Mouse (Mus musculus): ENCODE data around the gene Zic4. TPM values are rescaled to one million over a fixed set of nuclear protein-coding genes. Genes with fewer than 3 reads are reported as not detected.

Zic4 gene
- 0.77 and 0.89 TPM in 2 replicates for polyA plus RNA-seq (2015; fragmentation: Nextera tagmentation; extraction: Ambion mirVana)

- no peaks in the 10 kb centered on the region for H3K36me3 ChIP-seq
- no peak within 1 kb of the TSS for H3K27ac ChIP-seq
- under 1% methylated on average over 45 of the region's 45 CpGs for WGBS
- peaks cover 22% of the 10 kb centered on the region for H3K4me1 ChIP-seq
- H3K4me2 ChIP-seq, result peak within 1 kb of the TSS; percentile 51
- H3K4me3 ChIP-seq, result peak within 1 kb of the TSS; percentile 35
- peak within 1 kb of the TSS; percentile 51 for H3K9ac ChIP-seq
- no peaks in the 10 kb centered on the region for H3K9me3 ChIP-seq
- 0 out of 2 replicates have a peak, but pooled peaks have one; percentile 38 for ATAC-seq (ENCODE audit: insufficient number of reproducible peaks, insufficient read depth, low FRiP score, low TSS enrichment, low read depth)
- H3K27me3 ChIP-seq, result peaks cover 92% of the 10 kb centered on the region
Measured at GRCm38 (mm10) chr9:91361856-91362601, at the start of gene Zic4. Gene Zic4 (plus strand): TSS chr9:91362413.

GRCm38 (mm10) chr9:91347591-91347990, 14.6 kb upstream of the Zic4 start:
- H3K4me1 ChIP-seq, result no peaks in the 10 kb centered on the region
- 65% methylated on average over 2 of the region's 2 CpGs for WGBS
- no peaks in the 10 kb centered on the region for H3K36me3 ChIP-seq
- H3K27me3 ChIP-seq, result peaks cover 49% of the 10 kb centered on the region
- no peak overlapping the region for H3K27ac ChIP-seq
- no peak overlapping the region for H3K4me2 ChIP-seq
- no peak for ATAC-seq (ENCODE audit: insufficient number of reproducible peaks, insufficient read depth, low FRiP score, low TSS enrichment, low read depth)
- no peak overlapping the region for H3K4me3 ChIP-seq
- no peak overlapping the region for H3K9ac ChIP-seq
- no peaks in the 10 kb centered on the region for H3K9me3 ChIP-seq

GRCm38 (mm10) chr9:91348746-91349145, 13.5 kb upstream of the Zic4 start:
- ATAC-seq (ENCODE audit: insufficient number of reproducible peaks, insufficient read depth, low FRiP score, low TSS enrichment, low read depth), result no peak
- Histone ChIP-seq H3K36me3 (no peaks in the 10 kb centered on the region), H3K9me3 (no peaks in the 10 kb centered on the region), H3K27me3 (peaks cover 61% of the 10 kb centered on the region), H3K4me3 (no peak overlapping the region), H3K27ac (no peak overlapping the region), H3K9ac (no peak overlapping the region), H3K4me1 (no peaks in the 10 kb centered on the region), H3K4me2 (no peak overlapping the region)
- WGBS, result 32% methylated on average over 1 of the region's 1 CpGs

GRCm38 (mm10) chr9:91350211-91350791, 11.9 kb upstream of the Zic4 start:
- no peak for ATAC-seq (ENCODE audit: insufficient number of reproducible peaks, insufficient read depth, low FRiP score, low TSS enrichment, low read depth)
- peaks cover 73% of the 10 kb centered on the region for H3K27me3 ChIP-seq
- H3K9me3 ChIP-seq, result no peaks in the 10 kb centered on the region
- H3K27ac ChIP-seq, result no peak overlapping the region
- H3K4me1 ChIP-seq, result no peaks in the 10 kb centered on the region
- H3K4me3 ChIP-seq, result no peak overlapping the region
- H3K9ac ChIP-seq, result no peak overlapping the region
- H3K4me2 ChIP-seq, result no peak overlapping the region
- 1% methylated on average over 16 of the region's 16 CpGs for WGBS
- H3K36me3 ChIP-seq, result no peaks in the 10 kb centered on the region

- under 1% methylated on average over 14 of the region's 14 CpGs for WGBS
- Histone ChIP-seq H3K27me3 (peaks cover 79% of the 10 kb centered on the region), H3K9ac (no peak overlapping the region), H3K36me3 (no peaks in the 10 kb centered on the region), H3K27ac (no peak overlapping the region), H3K4me3 (no peak overlapping the region), H3K4me2 (no peak overlapping the region), H3K4me1 (no peaks in the 10 kb centered on the region; the same call in 1 of the 2 replicates), H3K9me3 (no peaks in the 10 kb centered on the region)
- ATAC-seq (ENCODE audit: insufficient number of reproducible peaks, insufficient read depth, low FRiP score, low TSS enrichment, low read depth), result no peak
Measured at GRCm38 (mm10) chr9:91350861-91351291, 11.3 kb upstream of the Zic4 start.

- no peak for ATAC-seq (ENCODE audit: insufficient number of reproducible peaks, insufficient read depth, low FRiP score, low TSS enrichment, low read depth)
- no peaks in the 10 kb centered on the region; the same call in 1 of the 2 replicates for H3K4me1 ChIP-seq
- 1% methylated on average over 5 of the region's 5 CpGs for WGBS
- peaks cover 79% of the 10 kb centered on the region for H3K27me3 ChIP-seq
- H3K27ac ChIP-seq, result no peak overlapping the region
- no peaks in the 10 kb centered on the region for H3K9me3 ChIP-seq
- no peak overlapping the region for H3K4me2 ChIP-seq
- H3K36me3 ChIP-seq, result no peaks in the 10 kb centered on the region
- H3K4me3 ChIP-seq, result no peak overlapping the region
- no peak overlapping the region for H3K9ac ChIP-seq
Measured at GRCm38 (mm10) chr9:91351361-91351760, 10.9 kb upstream of the Zic4 start.

- Histone ChIP-seq H3K9ac (no peak overlapping the region), H3K4me3 (no peak overlapping the region), H3K4me1 (no peaks in the 10 kb centered on the region; the same call in 1 of the 2 replicates), H3K9me3 (no peaks in the 10 kb centered on the region), H3K36me3 (no peaks in the 10 kb centered on the region), H3K27me3 (peaks cover 84% of the 10 kb centered on the region), H3K4me2 (no peak overlapping the region), H3K27ac (no peak overlapping the region)
- under 1% methylated on average over 13 of the region's 13 CpGs for WGBS
- ATAC-seq (ENCODE audit: insufficient number of reproducible peaks, insufficient read depth, low FRiP score, low TSS enrichment, low read depth), result no peak
Measured at GRCm38 (mm10) chr9:91351961-91352411, 10.2 kb upstream of the Zic4 start.

GRCm38 (mm10) chr9:91352786-91353185, 9.4 kb upstream of the Zic4 start:
- no peak overlapping the region for H3K27ac ChIP-seq
- peaks cover 87% of the 10 kb centered on the region for H3K27me3 ChIP-seq
- H3K4me2 ChIP-seq, result no peak overlapping the region
- under 1% methylated on average over 15 of the region's 15 CpGs for WGBS
- H3K4me3 ChIP-seq, result no peak overlapping the region
- H3K4me1 ChIP-seq, result no peaks in the 10 kb centered on the region; the same call in 1 of the 2 replicates
- no peaks in the 10 kb centered on the region for H3K9me3 ChIP-seq
- no peak overlapping the region for H3K9ac ChIP-seq
- ATAC-seq (ENCODE audit: insufficient number of reproducible peaks, insufficient read depth, low FRiP score, low TSS enrichment, low read depth), result no peak
- no peaks in the 10 kb centered on the region for H3K36me3 ChIP-seq

GRCm38 (mm10) chr9:91353551-91354433, 8.4 kb upstream of the Zic4 start:
- no peaks in the 10 kb centered on the region; the same call in 1 of the 2 replicates for H3K4me1 ChIP-seq
- H3K4me2 ChIP-seq, result no peak overlapping the region
- H3K4me3 ChIP-seq, result no peak overlapping the region
- 3% methylated on average over 37 of the region's 37 CpGs for WGBS
- H3K9me3 ChIP-seq, result no peaks in the 10 kb centered on the region
- no peak overlapping the region for H3K9ac ChIP-seq
- no peaks in the 10 kb centered on the region for H3K36me3 ChIP-seq
- no peak overlapping the region for H3K27ac ChIP-seq
- H3K27me3 ChIP-seq, result peaks cover 91% of the 10 kb centered on the region
- ATAC-seq (ENCODE audit: insufficient number of reproducible peaks, insufficient read depth, low FRiP score, low TSS enrichment, low read depth), result no peak

GRCm38 (mm10) chr9:91354434-91355269, 7.6 kb upstream of the Zic4 start:
- no peak overlapping the region for H3K4me3 ChIP-seq

GRCm38 (mm10) chr9:91355270-91355589, 7.0 kb upstream of the Zic4 start:
- Histone ChIP-seq H3K36me3 (no peaks in the 10 kb centered on the region), H3K27me3 (peaks cover 92% of the 10 kb centered on the region), H3K9ac (no peak overlapping the region), H3K4me1 (no peaks in the 10 kb centered on the region; the same call in 1 of the 2 replicates), H3K4me3 (peak overlapping the region; percentile 32), H3K9me3 (no peaks in the 10 kb centered on the region), H3K27ac (no peak overlapping the region), H3K4me2 (peak overlapping the region; percentile 51)
- no peak for ATAC-seq (ENCODE audit: insufficient number of reproducible peaks, insufficient read depth, low FRiP score, low TSS enrichment, low read depth)
- 1% methylated on average over 7 of the region's 7 CpGs for WGBS

More at GRCm38 (mm10) chr9:91354434-91355269, 7.6 kb upstream of the Zic4 start:
- no peak overlapping the region for H3K27ac ChIP-seq
- H3K36me3 ChIP-seq, result no peaks in the 10 kb centered on the region
- peaks cover 93% of the 10 kb centered on the region for H3K27me3 ChIP-seq
- H3K4me2 ChIP-seq, result no peak overlapping the region
- WGBS, result 7% methylated on average over 22 of the region's 22 CpGs
- H3K9me3 ChIP-seq, result no peaks in the 10 kb centered on the region
- no peaks in the 10 kb centered on the region; the same call in 1 of the 2 replicates for H3K4me1 ChIP-seq
- no peak for ATAC-seq (ENCODE audit: insufficient number of reproducible peaks, insufficient read depth, low FRiP score, low TSS enrichment, low read depth)
- no peak overlapping the region for H3K9ac ChIP-seq

All from embryonic facial prominence, embryonic 13.5 days (tissue).